Mouse (Mus musculus) kidney, adult 2 months (tissue): ENCODE data around the gene Hdac5. TPM values are rescaled to one million over a fixed set of nuclear protein-coding genes. Genes with fewer than 3 reads are reported as not detected.

ENCODE experiments used
- DNase-seq: peaks from one replicate; pipeline ENCODE4 v3.0.0; 2021
- H3K27ac ChIP-seq: fragments of 200-500 bp; 2 replicates; pipeline ENCODE4 v1.5.1; 2012; ENCODE audit warnings: low read depth, low read length, control low read depth, inconsistent platforms; ENCODE audit not compliant: insufficient read depth
- H3K27me3 ChIP-seq: fragments of 200-500 bp; replicated peaks from 2 replicates; pipeline ENCODE4 v1.6.1; 2012; ENCODE audit warnings: mild to moderate bottlenecking, moderate library complexity, low read length, inconsistent platforms; ENCODE audit not compliant: control insufficient read depth, insufficient read depth
- H3K36me3 ChIP-seq: fragments of 200-500 bp; 2 replicates; pipeline ENCODE4 v1.6.1; 2012; ENCODE audit warnings: mild to moderate bottlenecking, moderate library complexity, low read length, inconsistent platforms; ENCODE audit not compliant: control insufficient read depth, insufficient read depth
- H3K4me1 ChIP-seq: fragments of 200-500 bp; 2 replicates; pipeline ENCODE4 v1.6.1; 2011; ENCODE audit warnings: low read length; ENCODE audit not compliant: control insufficient read depth, insufficient read depth
- H3K4me3 ChIP-seq: fragments of 200-500 bp; 2 replicates; pipeline ENCODE4 v1.5.1; 2011; ENCODE audit warnings: mild to moderate bottlenecking, low read depth, low read length, control low read depth; ENCODE audit not compliant: insufficient read depth
- CTCF ChIP-seq: fragments of 200-500 bp; conservative IDR thresholded peaks from 2 replicates; pipeline ENCODE4 v1.5.1; 2011; ENCODE audit warnings: low read depth, mild to moderate bottlenecking, control low read depth, low read length, moderate library complexity, mixed read lengths; ENCODE audit not compliant: insufficient read depth, insufficient read length
- POLR2A ChIP-seq: fragments of 200-500 bp; IDR thresholded peaks from one replicate; pipeline ENCODE4 v1.6.1; 2011; ENCODE audit warnings: low read depth, low read length, control low read depth
- WGBS: fragments of 180-500 bp; shearing (Covaris S2); methylation state at CpG from one replicate; pipeline ENCODE4 v1.1.7; 2018; 5-methylcytosine and 5-hydroxymethylcytosine counted together
- polyA plus RNA-seq: library from polyadenylated mRNA; depleted of rRNA; stranded (reverse); fragments of >200 nt; gene quantifications from 2 replicates; pipeline ENCODE4 v1.2.3, GENCODE M21; 2012

Gene Hdac5
- polyA plus RNA-seq, 1 experiment = 69.2 TPM

DNA sequence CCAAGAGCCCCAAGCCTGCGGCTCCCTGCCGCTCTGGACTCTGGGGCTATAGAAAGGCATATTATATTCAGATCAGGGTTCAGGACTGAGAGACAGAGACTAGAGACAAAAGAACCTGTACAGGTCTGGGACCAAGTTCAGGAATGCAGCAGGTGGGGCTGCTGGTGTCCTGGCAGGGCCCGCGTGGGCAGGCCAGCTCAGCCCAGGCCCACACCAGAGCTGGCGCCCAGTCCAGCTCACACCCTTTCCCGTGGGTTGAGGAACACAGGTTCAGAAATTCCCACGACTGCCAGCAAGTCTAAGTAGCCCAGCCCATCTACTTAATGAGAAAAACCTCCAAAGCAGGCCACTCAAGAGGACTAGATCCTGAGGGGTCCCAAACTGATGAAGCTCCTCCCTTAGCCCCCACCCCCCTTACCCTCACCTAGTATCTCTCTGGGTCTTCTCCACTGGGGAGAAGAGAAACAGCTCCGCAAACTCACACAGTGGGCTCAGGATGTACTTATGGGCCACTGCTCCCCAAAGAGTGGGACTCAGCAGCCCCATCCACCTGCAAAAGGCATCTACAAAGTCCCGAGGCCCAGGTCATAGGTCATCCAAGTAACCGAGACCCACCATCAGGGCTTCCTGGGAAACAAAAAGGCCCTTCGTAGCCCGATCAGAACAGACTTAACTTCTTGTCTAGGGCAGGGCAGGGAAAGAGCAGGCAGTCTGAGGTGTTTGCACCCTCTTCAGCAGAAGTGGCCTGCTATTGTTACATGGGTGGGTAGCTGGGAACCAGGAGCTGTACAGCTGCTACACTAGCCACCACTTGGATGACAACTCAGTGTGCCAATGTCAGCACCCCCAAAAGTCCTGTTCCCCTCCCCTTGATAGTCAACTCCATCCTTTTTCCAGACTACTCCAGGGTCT lies 3.6 kb downstream of the Hdac5 start:
- no peak for TF ChIP-seq POLR2A
- TF ChIP-seq CTCF = no peak
- H3K36me3 ChIP-seq = no peaks in the 10 kb centered on the region
- DNase-seq = no peak
- 71% methylated on average over 12 of the region's 12 CpGs for WGBS
- peaks cover 19% of the 10 kb centered on the region for H3K4me1 ChIP-seq
- H3K27ac ChIP-seq = no peak overlapping the region
- H3K4me3 ChIP-seq = no peak overlapping the region
- no peaks in the 10 kb centered on the region for H3K27me3 ChIP-seq

DNA sequence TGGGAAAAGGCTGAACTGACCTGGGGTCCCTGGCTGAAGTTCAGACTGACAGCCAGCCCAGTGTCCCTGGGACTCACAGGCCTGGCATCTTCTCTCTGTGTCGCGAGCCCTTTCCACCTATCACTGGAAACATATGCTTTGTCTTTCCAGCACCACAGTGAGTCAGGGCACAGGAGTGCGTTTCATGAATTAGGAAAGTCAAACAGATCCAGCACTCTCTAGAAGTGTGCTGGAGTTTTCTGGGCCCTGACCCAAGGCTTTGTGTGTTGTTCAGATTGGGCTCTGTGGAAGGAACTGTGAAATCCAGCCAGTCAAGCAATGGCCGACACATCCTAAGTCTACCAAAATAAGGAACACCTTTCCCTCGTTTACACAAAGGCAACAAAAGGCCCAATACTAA lies 4.7 kb downstream of the Hdac5 start:
- no peak for DNase-seq
- Histone ChIP-seq H3K4me1 (peaks cover 20% of the 10 kb centered on the region), H3K36me3 (no peaks in the 10 kb centered on the region), H3K4me3 (no peak overlapping the region), H3K27me3 (no peaks in the 10 kb centered on the region), H3K27ac (no peak overlapping the region)
- 77% methylated on average over 5 of the region's 5 CpGs for WGBS
- TF ChIP-seq POLR2A = no peak
- TF ChIP-seq CTCF = no peak

DNA sequence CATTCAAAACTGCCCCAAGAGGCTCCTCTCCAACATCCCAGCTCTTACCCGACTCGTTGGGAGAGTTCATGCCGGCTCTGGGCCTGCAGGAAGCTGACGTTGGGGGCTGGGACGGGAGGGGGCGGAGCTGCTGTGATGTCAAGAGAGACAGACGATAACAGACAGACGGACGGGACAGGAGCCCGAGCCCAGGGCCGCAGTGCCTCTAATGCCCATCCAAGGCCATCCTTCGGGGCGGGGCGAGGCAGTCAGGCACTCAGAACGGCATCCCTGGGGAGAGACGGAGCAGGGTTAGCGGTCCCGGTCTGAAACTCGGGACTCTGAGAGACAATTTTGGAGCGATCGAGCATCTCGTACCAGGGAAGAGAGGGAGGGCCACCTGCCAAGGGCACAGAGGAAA lies 5.3 kb downstream of the Hdac5 start:
- Histone ChIP-seq H3K27ac (no peak overlapping the region), H3K36me3 (no peaks in the 10 kb centered on the region), H3K4me3 (peak overlapping the region; percentile 17; the same call in 1 of the 2 replicates), H3K27me3 (no peaks in the 10 kb centered on the region), H3K4me1 (peaks cover 26% of the 10 kb centered on the region)
- TF ChIP-seq POLR2A (no peak), CTCF (no peak)
- 32% methylated on average over 22 of the region's 22 CpGs for WGBS
- DNase-seq = peak; percentile 45

DNA sequence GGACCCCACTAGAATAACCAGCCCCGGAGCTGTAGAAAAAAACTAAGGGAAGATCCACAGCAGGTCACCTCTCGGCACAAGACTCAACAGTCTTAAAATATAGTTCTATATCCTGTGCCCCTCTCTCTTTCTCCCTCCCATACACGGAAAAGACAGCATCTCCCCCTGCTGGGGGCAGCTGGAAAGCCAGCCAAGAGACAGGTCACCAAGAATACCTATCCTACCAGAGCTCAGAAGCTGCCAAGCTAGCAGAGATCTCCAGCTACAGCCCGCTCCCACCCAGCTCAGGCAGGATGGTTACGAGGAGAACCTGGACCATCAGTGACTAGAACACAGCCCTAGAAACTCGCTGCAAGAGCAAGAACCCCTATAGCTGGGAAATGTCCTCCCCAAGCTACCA lies 6.8 kb downstream of the Hdac5 start:
- H3K27me3 ChIP-seq = no peaks in the 10 kb centered on the region
- TF ChIP-seq POLR2A = no peak
- peak; percentile 51 for TF ChIP-seq CTCF
- H3K36me3 ChIP-seq = no peaks in the 10 kb centered on the region
- H3K4me3 ChIP-seq = no peak overlapping the region
- H3K4me1 ChIP-seq = peaks cover 30% of the 10 kb centered on the region
- no peak overlapping the region for H3K27ac ChIP-seq
- peak; percentile 59 for DNase-seq
- 52% methylated on average over 6 of the region's 6 CpGs for WGBS

DNA sequence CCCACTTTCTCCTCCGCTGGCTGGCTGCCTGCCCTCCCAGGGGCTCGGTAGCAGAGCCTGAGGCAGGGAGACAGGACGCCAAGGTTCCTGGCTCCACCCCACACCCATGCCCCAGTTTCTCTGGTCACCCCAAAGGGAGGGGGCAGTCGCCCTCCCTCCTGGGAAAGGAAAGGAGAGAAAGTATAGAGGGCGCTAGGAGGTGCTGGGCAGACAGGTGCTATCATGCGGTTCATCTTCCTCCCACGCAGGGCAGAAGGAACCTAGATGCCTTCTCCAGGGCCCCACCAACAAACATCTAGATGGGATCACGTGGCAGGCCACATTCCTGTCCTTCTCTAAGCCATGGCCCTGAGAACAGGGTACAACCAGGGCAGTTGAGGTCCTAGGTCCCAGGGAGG lies 8.0 kb downstream of the Hdac5 start:
- H3K4me3 ChIP-seq = no peak overlapping the region
- peak; percentile 69 for DNase-seq
- H3K4me1 ChIP-seq = peaks cover 39% of the 10 kb centered on the region
- WGBS = 40% methylated on average over 8 of the region's 8 CpGs
- TF ChIP-seq CTCF (no peak), POLR2A (no peak)
- no peaks in the 10 kb centered on the region for H3K36me3 ChIP-seq
- H3K27ac ChIP-seq = no peak overlapping the region
- no peaks in the 10 kb centered on the region for H3K27me3 ChIP-seq

DNA sequence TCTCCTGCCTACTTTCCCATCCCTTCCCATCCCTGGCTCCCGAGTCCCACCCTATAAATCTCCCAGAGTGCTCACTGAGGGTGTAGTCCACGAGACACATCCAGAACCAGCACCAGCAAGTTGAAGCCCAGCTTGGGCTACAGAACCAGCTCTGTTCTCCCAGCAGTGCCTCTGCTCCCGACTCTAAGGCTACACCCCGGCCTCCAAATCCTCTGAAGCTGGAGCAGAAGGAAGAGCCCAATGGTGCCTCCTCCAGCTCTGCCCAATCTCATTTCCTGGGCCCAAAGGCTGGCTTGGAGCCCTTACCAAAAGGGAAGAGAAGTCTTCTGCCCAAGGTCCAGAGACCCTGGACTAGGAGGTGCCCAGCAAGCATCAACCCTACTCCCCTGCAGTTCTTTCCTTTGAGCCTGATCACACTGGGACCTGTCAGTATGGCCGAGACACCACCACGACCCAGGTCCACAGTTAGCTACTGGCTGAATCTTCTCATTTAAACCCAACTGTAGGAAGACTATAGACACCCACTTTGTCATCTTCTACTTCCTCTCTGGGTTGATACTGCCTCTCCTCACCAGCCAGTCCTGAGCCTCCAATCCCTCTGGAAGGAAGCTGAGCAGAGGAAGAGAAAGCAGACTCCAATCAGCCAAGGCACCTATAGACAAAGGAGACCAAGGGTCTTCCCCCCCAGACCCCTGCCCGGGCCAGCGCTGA lies 8.6 kb downstream of the Hdac5 start:
- H3K27me3 ChIP-seq = no peaks in the 10 kb centered on the region
- no peaks in the 10 kb centered on the region for H3K36me3 ChIP-seq
- no peak overlapping the region for H3K27ac ChIP-seq
- no peak overlapping the region for H3K4me3 ChIP-seq
- H3K4me1 ChIP-seq = peaks cover 44% of the 10 kb centered on the region
- no peak for DNase-seq
- TF ChIP-seq POLR2A (no peak), CTCF (no peak)
- WGBS = 81% methylated on average over 8 of the region's 8 CpGs

DNA sequence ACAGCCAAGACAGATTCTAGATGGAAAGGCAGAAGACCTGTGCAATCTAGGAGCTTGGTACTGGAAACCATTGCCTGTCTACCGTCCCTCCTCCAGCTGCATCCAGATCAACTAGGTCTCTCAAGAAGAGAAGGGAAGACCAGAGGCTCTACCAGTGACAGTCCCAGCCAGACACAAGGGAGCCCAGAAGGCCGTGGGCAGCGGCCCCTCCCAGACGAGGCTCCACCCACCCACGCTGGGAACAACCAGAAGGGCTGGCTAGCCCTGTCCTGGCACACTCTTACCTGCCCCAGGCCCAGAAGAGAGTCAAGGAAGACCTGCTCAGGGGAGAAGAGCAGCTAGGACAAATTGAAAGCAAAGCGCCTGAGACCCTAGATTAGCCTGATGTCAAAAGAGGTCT lies 9.5 kb downstream of the Hdac5 start:
- DNase-seq = no peak

More for the DNA sequence above, 9.5 kb downstream of the Hdac5 start:
- Histone ChIP-seq H3K4me1 (peaks cover 54% of the 10 kb centered on the region), H3K36me3 (no peaks in the 10 kb centered on the region), H3K27ac (no peak overlapping the region), H3K4me3 (no peak overlapping the region), H3K27me3 (no peaks in the 10 kb centered on the region)
- WGBS = 53% methylated on average over 6 of the region's 6 CpGs
- TF ChIP-seq POLR2A (no peak), CTCF (no peak)
